Mouse (Mus musculus) lung, embryonic 16.5 days (tissue): ENCODE data around the gene Sgcg. TPM values are rescaled to one million over a fixed set of nuclear protein-coding genes. Genes with fewer than 3 reads are reported as not detected.

Experiments
- ATAC-seq: fragments of 200-750 bp; cut with Nextera tagmentation; 2 replicates; pipeline ENCODE4 v1.8.0; 2017; ENCODE audit warnings: low read depth, mild to moderate bottlenecking, moderate library complexity
- H3K27ac ChIP-seq: fragments of 300-500 bp; sonication (generic); 2 replicates; pipeline ENCODE4 v1.5.1; 2014; ENCODE audit warnings: mild to moderate bottlenecking, control low read depth, low read length
- H3K27me3 ChIP-seq: fragments of 300-500 bp; sonication (generic); 2 replicates; pipeline ENCODE4 v1.6.1; 2014; ENCODE audit warnings: low read depth, low read length, mixed read lengths; ENCODE audit not compliant: control insufficient read depth, insufficient read depth
- H3K36me3 ChIP-seq: fragments of 300-500 bp; sonication (generic); 2 replicates; pipeline ENCODE4 v1.6.1; 2014; ENCODE audit warnings: low read length; ENCODE audit not compliant: control insufficient read depth, insufficient read depth
- H3K4me1 ChIP-seq: fragments of 300-500 bp; sonication (generic); replicated peaks from 2 replicates; pipeline ENCODE4 v1.6.1; 2014; ENCODE audit warnings: low read length, mixed read lengths; ENCODE audit not compliant: control insufficient read depth, insufficient read depth
- H3K4me2 ChIP-seq: fragments of 300-500 bp; sonication (generic); 2 replicates; pipeline ENCODE4 v1.6.1; 2014; ENCODE audit warnings: low read depth, low read length, control low read depth
- H3K4me3 ChIP-seq: fragments of 300-500 bp; sonication (generic); 2 replicates; pipeline ENCODE4 v1.5.1; 2014; ENCODE audit warnings: mild to moderate bottlenecking, low read length, control low read depth
- H3K9ac ChIP-seq: fragments of 300-500 bp; sonication (generic); 2 replicates; pipeline ENCODE4 v1.6.1; 2014; ENCODE audit warnings: low read length, control low read depth
- H3K9me3 ChIP-seq: fragments of 300-500 bp; sonication (generic); 2 replicates; pipeline ENCODE4 v1.6.1; 2016; ENCODE audit warnings: low read length; ENCODE audit not compliant: control insufficient read depth
- WGBS: fragments of 180-500 bp; shearing (Covaris S2); extraction: QIAGEN DNeasy Blood & Tissue Kit; methylation state at CpG from one replicate; pipeline ENCODE4 v1.1.7; 2014; 5-methylcytosine and 5-hydroxymethylcytosine counted together
- polyA plus RNA-seq: library from polyadenylated mRNA; unstranded; fragments of >200 nt; fragmentation: Nextera tagmentation; extraction: Ambion mirVana; gene quantifications from 2 replicates; pipeline ENCODE4 v1.2.1, GENCODE M21; 2015

Sgcg gene
- polyA plus RNA-seq, 1 experiment from 2014 or later, result 1.6 TPM

- no peak overlapping the region for H3K27ac ChIP-seq
Measured at GRCm38 (mm10) chr14:61221166-61221565, 37.1 kb downstream of the Sgcg start.

GRCm38 (mm10) chr14:61211754-61212153 lies 46.5 kb downstream of the Sgcg start:
- no peak overlapping the region for H3K9ac ChIP-seq
- no peak overlapping the region for H3K4me2 ChIP-seq
- peaks cover 4% of the 10 kb centered on the region; the same call in 1 of the 2 replicates for H3K36me3 ChIP-seq
- no peak overlapping the region for H3K4me3 ChIP-seq
- no peaks in the 10 kb centered on the region for H3K27me3 ChIP-seq
- H3K4me1 ChIP-seq, result no peaks in the 10 kb centered on the region
- WGBS, result 78% methylated on average over 6 of the region's 6 CpGs
- ATAC-seq, result no peak
- no peak overlapping the region for H3K27ac ChIP-seq
- no peaks in the 10 kb centered on the region for H3K9me3 ChIP-seq

More at GRCm38 (mm10) chr14:61221166-61221565, 37.1 kb downstream of the Sgcg start:
- Histone ChIP-seq H3K4me3 (no peak overlapping the region), H3K4me1 (no peaks in the 10 kb centered on the region), H3K9me3 (no peaks in the 10 kb centered on the region), H3K27me3 (no peaks in the 10 kb centered on the region), H3K9ac (no peak overlapping the region), H3K36me3 (no peaks in the 10 kb centered on the region), H3K4me2 (no peak overlapping the region)
- ATAC-seq, result no peak
- 78% methylated on average over 5 of the region's 5 CpGs for WGBS

- H3K4me2 ChIP-seq, result no peak overlapping the region
- no peaks in the 10 kb centered on the region for H3K4me1 ChIP-seq
- no peak overlapping the region for H3K27ac ChIP-seq
- ATAC-seq, result no peak
- WGBS, result 81% methylated on average over 5 of the region's 5 CpGs
- H3K27me3 ChIP-seq, result no peaks in the 10 kb centered on the region
- H3K4me3 ChIP-seq, result no peak overlapping the region
- peaks cover 4% of the 10 kb centered on the region; the same call in 1 of the 2 replicates for H3K9me3 ChIP-seq
- H3K36me3 ChIP-seq, result peaks cover 10% of the 10 kb centered on the region
- no peak overlapping the region for H3K9ac ChIP-seq
Measured at GRCm38 (mm10) chr14:61210111-61210510, 48.2 kb downstream of the Sgcg start.

GRCm38 (mm10) chr14:61194416-61194815 lies 63.9 kb downstream of the Sgcg start:
- no peak overlapping the region for H3K9ac ChIP-seq
- peaks cover 3% of the 10 kb centered on the region for H3K36me3 ChIP-seq
- no peak overlapping the region for H3K27ac ChIP-seq
- WGBS, result 92% methylated on average over 4 of the region's 4 CpGs
- H3K4me2 ChIP-seq, result no peak overlapping the region
- no peak overlapping the region for H3K4me3 ChIP-seq
- H3K9me3 ChIP-seq, result no peaks in the 10 kb centered on the region
- H3K27me3 ChIP-seq, result no peaks in the 10 kb centered on the region
- no peak for ATAC-seq
- H3K4me1 ChIP-seq, result no peaks in the 10 kb centered on the region

- no peak for ATAC-seq
- no peaks in the 10 kb centered on the region for H3K27me3 ChIP-seq
- no peaks in the 10 kb centered on the region for H3K9me3 ChIP-seq
- no peaks in the 10 kb centered on the region; the same call in none of the 2 replicates for H3K36me3 ChIP-seq
- H3K9ac ChIP-seq, result no peak overlapping the region
- H3K4me1 ChIP-seq, result no peaks in the 10 kb centered on the region
- 58% methylated on average over 10 of the region's 10 CpGs for WGBS
- H3K4me2 ChIP-seq, result no peak overlapping the region
- no peak overlapping the region for H3K4me3 ChIP-seq
- no peak overlapping the region for H3K27ac ChIP-seq
Measured at GRCm38 (mm10) chr14:61192326-61192725, 66.0 kb downstream of the Sgcg start.

- no peak overlapping the region for H3K27ac ChIP-seq
- WGBS, result 67% methylated on average over 7 of the region's 7 CpGs
- no peak for ATAC-seq
- H3K36me3 ChIP-seq, result no peaks in the 10 kb centered on the region; the same call in none of the 2 replicates
- no peaks in the 10 kb centered on the region for H3K9me3 ChIP-seq
- H3K4me3 ChIP-seq, result no peak overlapping the region
- no peaks in the 10 kb centered on the region for H3K27me3 ChIP-seq
- H3K9ac ChIP-seq, result no peak overlapping the region
- H3K4me2 ChIP-seq, result no peak overlapping the region
- no peaks in the 10 kb centered on the region for H3K4me1 ChIP-seq
Measured at GRCm38 (mm10) chr14:61191904-61192303, 66.4 kb downstream of the Sgcg start.

GRCm38 (mm10) chr14:61173229-61173628 lies 85.1 kb downstream of the Sgcg start:
- under 1% methylated on average over 37 of the region's 37 CpGs for WGBS

GRCm38 (mm10) chr14:61172548-61173158 lies 85.6 kb downstream of the Sgcg start:
- peak; percentile 99 for ATAC-seq
- 0% methylated on average over 47 of the region's 52 CpGs for WGBS

More at GRCm38 (mm10) chr14:61173229-61173628, 85.1 kb downstream of the Sgcg start:
- Histone ChIP-seq H3K4me1 (peaks cover 6% of the 10 kb centered on the region), H3K4me2 (peak overlapping the region; percentile 94), H3K27ac (peak overlapping the region; percentile 75), H3K36me3 (no peaks in the 10 kb centered on the region), H3K9me3 (no peaks in the 10 kb centered on the region), H3K4me3 (peak overlapping the region; percentile 84), H3K9ac (peak overlapping the region; percentile 79), H3K27me3 (no peaks in the 10 kb centered on the region; the same call in 1 of the 2 replicates)
- peak; percentile 39 for ATAC-seq

GRCm38 (mm10) chr14:61171261-61171970 lies 86.9 kb downstream of the Sgcg start:
- 76% methylated on average over 5 of the region's 5 CpGs for WGBS
- Histone ChIP-seq H3K4me3 (no peak overlapping the region), H3K4me1 (peaks cover 6% of the 10 kb centered on the region), H3K9me3 (no peaks in the 10 kb centered on the region), H3K4me2 (no peak overlapping the region), H3K27ac (peak overlapping the region; percentile 61; the same call in 1 of the 2 replicates), H3K27me3 (no peaks in the 10 kb centered on the region; the same call in 1 of the 2 replicates), H3K36me3 (no peaks in the 10 kb centered on the region), H3K9ac (no peak overlapping the region)
- ATAC-seq, result no peak

More at GRCm38 (mm10) chr14:61172548-61173158, 85.6 kb downstream of the Sgcg start:
- no peaks in the 10 kb centered on the region; the same call in 1 of the 2 replicates for H3K27me3 ChIP-seq
- H3K4me3 ChIP-seq, result peak overlapping the region; percentile 84
- no peaks in the 10 kb centered on the region for H3K36me3 ChIP-seq
- H3K27ac ChIP-seq, result peak overlapping the region; percentile 75
- H3K9ac ChIP-seq, result peak overlapping the region; percentile 79
- peaks cover 6% of the 10 kb centered on the region for H3K4me1 ChIP-seq
- H3K9me3 ChIP-seq, result no peaks in the 10 kb centered on the region
- peak overlapping the region; percentile 94 for H3K4me2 ChIP-seq
